Mouse (Mus musculus) limb, embryonic 11.5 days (tissue): ENCODE measurements around the gene Limch1. TPM values are rescaled to one million over a fixed set of nuclear protein-coding genes. Genes with fewer than 3 reads are reported as not detected.

Source experiments
- ATAC-seq: fragments of 200-750 bp; cut with Nextera tagmentation; 2 replicates; pipeline ENCODE4 v1.8.0; 2017; ENCODE audit warnings: low read depth; ENCODE audit not compliant: insufficient number of reproducible peaks, low FRiP score, low TSS enrichment
- DNase-seq: peaks from one replicate; pipeline ENCODE4 v3.0.0-alpha.2; 2015; ENCODE audit warnings: low spot score
- H3K27ac ChIP-seq: fragments of 300-500 bp; sonication (generic); replicated peaks from 2 replicates; pipeline ENCODE4 v1.5.1; 2014; ENCODE audit warnings: low read depth, mild to moderate bottlenecking, low read length
- H3K27me3 ChIP-seq: fragments of 300-500 bp; sonication (generic); 2 replicates; pipeline ENCODE4 v1.6.1; 2014; ENCODE audit warnings: mild to moderate bottlenecking, low read length, mixed read lengths; ENCODE audit not compliant: control insufficient read depth, insufficient read depth
- H3K36me3 ChIP-seq: fragments of 300-500 bp; sonication (generic); 2 replicates; pipeline ENCODE4 v1.6.1; 2014; ENCODE audit warnings: mild to moderate bottlenecking, low read length, moderate library complexity, mixed read lengths; ENCODE audit not compliant: control insufficient read depth, insufficient read depth
- H3K4me1 ChIP-seq: fragments of 300-500 bp; sonication (generic); 2 replicates; pipeline ENCODE4 v1.6.1; 2014; ENCODE audit warnings: low read length, mixed read lengths; ENCODE audit not compliant: control insufficient read depth, insufficient read depth
- H3K4me2 ChIP-seq: fragments of 300-500 bp; sonication (generic); 2 replicates; pipeline ENCODE4 v1.6.1; 2014; ENCODE audit warnings: low read depth, mild to moderate bottlenecking, moderate library complexity; ENCODE audit not compliant: severe bottlenecking
- H3K4me3 ChIP-seq: fragments of 300-500 bp; sonication (generic); 2 replicates; pipeline ENCODE4 v1.5.1; 2014; ENCODE audit warnings: low read depth, low read length
- H3K9ac ChIP-seq: fragments of 300-500 bp; sonication (generic); 2 replicates; pipeline ENCODE4 v1.6.1; 2014; ENCODE audit warnings: mild to moderate bottlenecking, low read length
- H3K9me3 ChIP-seq: fragments of 300-500 bp; sonication (generic); 2 replicates; pipeline ENCODE4 v1.6.1; 2016; ENCODE audit warnings: low read length; ENCODE audit not compliant: control insufficient read depth
- WGBS: fragments of 180-500 bp; shearing (Covaris S2); extraction: QIAGEN DNeasy Blood & Tissue Kit; methylation state at CpG from one replicate; pipeline ENCODE4 v1.1.7; 2014; 5-methylcytosine and 5-hydroxymethylcytosine counted together
- polyA plus RNA-seq: library from polyadenylated mRNA; unstranded; fragments of >200 nt; fragmentation: Nextera tagmentation; extraction: Ambion mirVana; gene quantifications from 2 replicates; pipeline ENCODE4 v1.2.1, GENCODE M21; 2014

The Limch1 gene
- polyA plus RNA-seq, 1 experiment from 2014 or later: 39.7 TPM

GRCm38 (mm10) chr5:66715498-66715931, 30.1 kb upstream of the Limch1 start:
- H3K27ac ChIP-seq: no peak overlapping the region
- ATAC-seq: no peak
- no peak for DNase-seq

GRCm38 (mm10) chr5:66717931-66718330, 27.7 kb upstream of the Limch1 start:
- Histone ChIP-seq H3K36me3 (no peaks in the 10 kb centered on the region), H3K4me1 (no peaks in the 10 kb centered on the region), H3K27me3 (no peaks in the 10 kb centered on the region), H3K4me3 (no peak overlapping the region), H3K9ac (no peak overlapping the region), H3K4me2 (no peak overlapping the region), H3K9me3 (no peaks in the 10 kb centered on the region), H3K27ac (no peak overlapping the region)
- 66% methylated on average over 4 of the region's 4 CpGs for WGBS
- DNase-seq: no peak
- ATAC-seq: no peak

More at GRCm38 (mm10) chr5:66715498-66715931, 30.1 kb upstream of the Limch1 start:
- Histone ChIP-seq H3K9ac (no peak overlapping the region), H3K4me1 (no peaks in the 10 kb centered on the region), H3K36me3 (no peaks in the 10 kb centered on the region), H3K27me3 (no peaks in the 10 kb centered on the region), H3K9me3 (no peaks in the 10 kb centered on the region), H3K4me2 (no peak overlapping the region), H3K4me3 (no peak overlapping the region)
- WGBS: 79% methylated on average over 4 of the region's 4 CpGs

- H3K9ac ChIP-seq: no peak overlapping the region
- H3K27ac ChIP-seq: no peak overlapping the region
- 47% methylated on average over 3 of the region's 3 CpGs for WGBS
- H3K4me2 ChIP-seq: no peak overlapping the region
- H3K36me3 ChIP-seq: no peaks in the 10 kb centered on the region
- H3K4me1 ChIP-seq: no peaks in the 10 kb centered on the region
- no peaks in the 10 kb centered on the region for H3K27me3 ChIP-seq
- ATAC-seq: no peak
- DNase-seq: no peak
- H3K9me3 ChIP-seq: no peaks in the 10 kb centered on the region
- no peak overlapping the region for H3K4me3 ChIP-seq
Observed at GRCm38 (mm10) chr5:66718413-66718812, 27.2 kb upstream of the Limch1 start.

GRCm38 (mm10) chr5:66718880-66719279, 26.7 kb upstream of the Limch1 start:
- DNase-seq (no peak), ATAC-seq (no peak)
- Histone ChIP-seq H3K27me3 (no peaks in the 10 kb centered on the region), H3K27ac (no peak overlapping the region), H3K9ac (no peak overlapping the region), H3K4me3 (no peak overlapping the region), H3K4me2 (no peak overlapping the region), H3K36me3 (no peaks in the 10 kb centered on the region), H3K4me1 (no peaks in the 10 kb centered on the region), H3K9me3 (no peaks in the 10 kb centered on the region)
- WGBS: 70% methylated on average over 7 of the region's 7 CpGs

- Histone ChIP-seq H3K4me3 (no peak overlapping the region), H3K4me1 (no peaks in the 10 kb centered on the region), H3K27me3 (no peaks in the 10 kb centered on the region), H3K4me2 (no peak overlapping the region), H3K36me3 (no peaks in the 10 kb centered on the region), H3K9me3 (no peaks in the 10 kb centered on the region), H3K27ac (no peak overlapping the region), H3K9ac (no peak overlapping the region)
- DNase-seq (no peak), ATAC-seq (no peak)
- WGBS: 26% methylated on average over 5 of the region's 5 CpGs
Observed at GRCm38 (mm10) chr5:66720921-66721320, 24.7 kb upstream of the Limch1 start.

GRCm38 (mm10) chr5:66722586-66722985, 23.0 kb upstream of the Limch1 start:
- Histone ChIP-seq H3K27me3 (no peaks in the 10 kb centered on the region), H3K9ac (no peak overlapping the region), H3K9me3 (no peaks in the 10 kb centered on the region), H3K36me3 (no peaks in the 10 kb centered on the region), H3K4me3 (no peak overlapping the region), H3K27ac (no peak overlapping the region), H3K4me1 (no peaks in the 10 kb centered on the region), H3K4me2 (no peak overlapping the region)
- ATAC-seq (no peak), DNase-seq (no peak)
- WGBS: 74% methylated on average over 9 of the region's 9 CpGs

- no peaks in the 10 kb centered on the region for H3K36me3 ChIP-seq
- H3K27ac ChIP-seq: no peak overlapping the region
- no peaks in the 10 kb centered on the region for H3K9me3 ChIP-seq
- DNase-seq: no peak
- no peaks in the 10 kb centered on the region for H3K4me1 ChIP-seq
- H3K9ac ChIP-seq: no peak overlapping the region
- whole genome bisulfite sequencing: 70% methylated on average over 4 of the region's 4 CpGs
- no peak overlapping the region for H3K4me3 ChIP-seq
- H3K4me2 ChIP-seq: no peak overlapping the region
- H3K27me3 ChIP-seq: no peaks in the 10 kb centered on the region
- no peak for ATAC-seq
Observed at GRCm38 (mm10) chr5:66723037-66723436, 22.6 kb upstream of the Limch1 start.

GRCm38 (mm10) chr5:66723626-66724025, 22.0 kb upstream of the Limch1 start:
- no peak overlapping the region for H3K9ac ChIP-seq
- no peaks in the 10 kb centered on the region for H3K36me3 ChIP-seq
- H3K4me3 ChIP-seq: no peak overlapping the region
- DNase-seq: no peak
- no peaks in the 10 kb centered on the region for H3K27me3 ChIP-seq
- ATAC-seq: no peak
- H3K27ac ChIP-seq: no peak overlapping the region
- H3K4me1 ChIP-seq: no peaks in the 10 kb centered on the region
- H3K9me3 ChIP-seq: no peaks in the 10 kb centered on the region
- no peak overlapping the region for H3K4me2 ChIP-seq
- 85% methylated on average over 3 of the region's 3 CpGs for WGBS

GRCm38 (mm10) chr5:66729306-66729705, 16.3 kb upstream of the Limch1 start:
- Histone ChIP-seq H3K9me3 (no peaks in the 10 kb centered on the region), H3K4me1 (peaks cover 3% of the 10 kb centered on the region; the same call in 1 of the 2 replicates), H3K4me2 (no peak overlapping the region), H3K27me3 (no peaks in the 10 kb centered on the region), H3K9ac (no peak overlapping the region), H3K27ac (no peak overlapping the region), H3K36me3 (no peaks in the 10 kb centered on the region), H3K4me3 (no peak overlapping the region)
- DNase-seq (no peak), ATAC-seq (no peak)
- WGBS: 93% methylated on average over 4 of the region's 4 CpGs
